Mouse (Mus musculus): ENCODE measurements around the gene Fbxo17. TPM values are rescaled to one million over a fixed set of nuclear protein-coding genes. Genes with fewer than 3 reads are reported as not detected.
"Not testable (repeated sequence)": the region's sequence is repeated elsewhere in the genome, so short reads cannot be mapped to it uniquely, and the experiment has no call there.

The Fbxo17 gene
- total RNA-seq (2012; rRNA removed) = 5.9 and 6.6 TPM in 2 replicates

DNA sequence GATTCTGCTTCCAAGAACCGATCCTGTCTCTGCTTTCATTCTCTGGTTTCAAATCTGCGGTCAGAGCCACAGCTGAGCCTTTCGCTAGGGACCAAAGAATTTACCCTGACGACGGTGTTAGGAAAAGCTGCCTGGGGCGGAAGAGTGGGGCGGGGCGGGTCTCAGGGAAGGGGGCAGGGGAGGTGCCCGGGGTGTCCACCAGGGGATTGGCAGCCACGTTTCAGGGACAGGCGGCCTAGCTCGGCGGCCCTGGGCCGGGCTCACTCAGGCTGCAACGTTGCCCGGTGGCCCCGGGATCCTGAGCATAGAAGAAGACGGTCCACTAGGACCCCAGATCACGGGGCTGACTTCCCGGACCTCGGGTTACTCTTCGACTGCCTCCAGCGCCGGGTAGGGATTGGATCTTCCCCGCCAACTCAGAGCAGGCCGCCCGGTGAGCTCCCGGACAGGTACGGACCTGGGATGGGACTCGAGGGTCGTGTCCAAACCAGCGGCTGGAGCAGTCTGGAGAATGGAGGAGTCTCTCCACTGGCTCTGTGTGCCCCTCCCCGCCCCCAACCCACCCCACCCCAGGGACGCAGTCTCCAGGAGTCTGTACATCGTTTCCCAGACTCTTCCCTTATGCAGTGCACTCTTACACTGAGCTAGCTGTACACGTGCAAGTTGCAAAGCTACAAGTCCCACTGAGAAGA lies at the start of gene Fbxo17:
TSS of gene Fbxo17 (plus strand) at position 215 of the 692 bp plus-strand sequence.
- in situ Hi-C loops (cut with MboI; ENCODE audit: low sequenced_read_pairs in 2 of 2, unreplicated experiment in 2 of 2) = loop anchor here in 1 of 2 experiments (5.0 kb wide), 1 partner anchor 99 kb away; no protein-coding TSS in a partner anchor
- H3K9me3 ChIP-seq (ENCODE audit: control insufficient read depth, insufficient read depth, low read depth, low read length) = no peaks in the 10 kb centered on the region
- peak within 1 kb of the TSS; percentile 82 for H3K9ac ChIP-seq (ENCODE audit: insufficient read depth, low read depth, low read length, poor library complexity, severe bottlenecking)
- TF ChIP-seq CHD2 (IDR thresholded peaks at IDR 0.05; ENCODE audit: low read depth, low read length) (no peak), ZC3H11A (IDR thresholded peaks at IDR 0.05; ENCODE audit: borderline replicate concordance, low read depth, low read length) (no peak), ZNF384 (IDR thresholded peaks at IDR 0.05; ENCODE audit: low read depth, low read length) (no peak), MAFK (IDR thresholded peaks at IDR 0.05; ENCODE audit: insufficient read depth, low read depth, low read length) (no peak), HCFC1 (IDR thresholded peaks at IDR 0.05; ENCODE audit: borderline replicate concordance, insufficient read depth, low read length) (no peak)
- H3K36me3 ChIP-seq (ENCODE audit: control insufficient read depth, insufficient read depth, low read length, poor library complexity, severe bottlenecking) = no peaks in the 10 kb centered on the region
- peak within 1 kb of the TSS; percentile 55 to 82 for H3K4me3 ChIP-seq (ENCODE audit: insufficient read depth in 1 of 2, low read depth in 1 of 2, low read length in 2 of 2, poor library complexity in 1 of 2, severe bottlenecking in 1 of 2)
- peak within 1 kb of the TSS; percentile 42; the same call in 1 of the 2 replicates for H3K27ac ChIP-seq (ENCODE audit: insufficient read depth, low read depth, low read length, poor library complexity, severe bottlenecking)
- no peak for DNase-seq (ENCODE audit: low read depth, low spot score)
- peaks cover 2 to 17% of the 10 kb centered on the region in 2 experiments; a peak in 3 of 4 replicates for H3K4me1 ChIP-seq (ENCODE audit: control insufficient read depth in 2 of 2, insufficient read depth in 2 of 2, low read length in 2 of 2, poor library complexity in 1 of 2)

DNA sequence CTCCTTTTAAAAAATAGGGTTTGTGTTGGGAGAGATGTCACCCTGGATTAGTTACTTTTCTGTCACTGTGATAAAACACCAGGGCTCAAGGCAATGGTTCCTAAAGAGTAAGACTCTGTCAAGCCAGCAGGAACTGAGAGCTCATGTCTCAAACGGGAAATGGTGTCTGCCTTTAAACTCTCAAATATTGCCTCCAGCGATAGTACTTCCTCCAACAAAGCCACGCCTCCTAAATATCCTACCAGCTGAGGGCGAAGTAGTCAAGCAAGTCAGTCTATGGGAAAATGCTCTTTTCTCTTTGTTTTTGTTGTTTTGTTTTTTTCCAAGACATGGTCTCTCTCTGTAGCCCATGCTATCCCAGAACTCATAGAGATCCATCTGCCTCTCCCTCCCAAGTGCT lies 45.4 kb upstream of the Fbxo17 start:
- no peak for DNase-seq (ENCODE audit: low read depth, low spot score)
- in situ Hi-C loops (cut with MboI; ENCODE audit: low sequenced_read_pairs in 2 of 2, unreplicated experiment in 2 of 2) = no loop called here
- Histone ChIP-seq H3K27ac (ENCODE audit: insufficient read depth, low read depth, low read length, poor library complexity, severe bottlenecking) (no peak overlapping the region), H3K36me3 (ENCODE audit: control insufficient read depth, insufficient read depth, low read length, poor library complexity, severe bottlenecking) (no peaks in the 10 kb centered on the region), H3K9me3 (ENCODE audit: control insufficient read depth, insufficient read depth, low read depth, low read length) (no peaks in the 10 kb centered on the region), H3K4me3 (ENCODE audit: insufficient read depth in 1 of 2, low read depth in 1 of 2, low read length in 2 of 2, poor library complexity in 1 of 2, severe bottlenecking in 1 of 2) (no peak overlapping the region), H3K4me1 (ENCODE audit: control insufficient read depth in 2 of 2, insufficient read depth in 2 of 2, low read length in 2 of 2, poor library complexity in 1 of 2) (peaks cover 0 to 12% of the 10 kb centered on the region in 2 experiments; a peak in 3 of 4 replicates), H3K9ac (ENCODE audit: insufficient read depth, low read depth, low read length, poor library complexity, severe bottlenecking) (no peak overlapping the region)
- TF ChIP-seq CHD2 (IDR thresholded peaks at IDR 0.05; ENCODE audit: low read depth, low read length) (no peak), MAFK (IDR thresholded peaks at IDR 0.05; ENCODE audit: insufficient read depth, low read depth, low read length) (no peak), ZC3H11A (IDR thresholded peaks at IDR 0.05; ENCODE audit: borderline replicate concordance, low read depth, low read length) (no peak), HCFC1 (IDR thresholded peaks at IDR 0.05; ENCODE audit: borderline replicate concordance, insufficient read depth, low read length) (no peak), ZNF384 (IDR thresholded peaks at IDR 0.05; ENCODE audit: low read depth, low read length) (no peak)

DNA sequence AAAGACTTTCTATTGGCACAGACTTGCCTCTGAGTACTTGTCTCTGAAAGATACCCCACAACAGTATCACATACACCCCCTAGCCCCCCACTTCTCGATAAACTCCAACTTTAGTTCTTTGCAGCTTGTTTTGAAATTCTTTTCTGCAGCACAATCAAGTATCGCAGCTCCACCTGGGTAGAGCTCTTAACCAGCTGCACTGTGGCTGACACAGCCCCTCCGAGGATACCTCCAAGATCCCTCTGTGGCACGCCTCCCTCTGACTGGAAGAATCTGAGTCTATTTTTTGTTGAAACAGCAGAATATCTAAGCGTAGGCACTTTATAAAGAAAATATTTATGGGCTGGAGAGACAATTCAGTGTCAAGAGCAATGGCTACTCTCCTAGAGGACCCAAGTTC lies 44.3 kb upstream of the Fbxo17 start:
- Histone ChIP-seq H3K27ac (ENCODE audit: insufficient read depth, low read depth, low read length, poor library complexity, severe bottlenecking) (no peak overlapping the region), H3K9me3 (ENCODE audit: control insufficient read depth, insufficient read depth, low read depth, low read length) (no peaks in the 10 kb centered on the region), H3K4me3 (ENCODE audit: insufficient read depth in 1 of 2, low read depth in 1 of 2, low read length in 2 of 2, poor library complexity in 1 of 2, severe bottlenecking in 1 of 2) (no peak overlapping the region), H3K9ac (ENCODE audit: insufficient read depth, low read depth, low read length, poor library complexity, severe bottlenecking) (no peak overlapping the region), H3K4me1 (ENCODE audit: control insufficient read depth in 2 of 2, insufficient read depth in 2 of 2, low read length in 2 of 2, poor library complexity in 1 of 2) (peaks cover 4 to 16% of the 10 kb centered on the region in 2 experiments), H3K36me3 (ENCODE audit: control insufficient read depth, insufficient read depth, low read length, poor library complexity, severe bottlenecking) (no peaks in the 10 kb centered on the region)
- no peak for DNase-seq (ENCODE audit: low read depth, low spot score)
- TF ChIP-seq MAFK (IDR thresholded peaks at IDR 0.05; ENCODE audit: insufficient read depth, low read depth, low read length) (no peak), ZC3H11A (IDR thresholded peaks at IDR 0.05; ENCODE audit: borderline replicate concordance, low read depth, low read length) (no peak), HCFC1 (IDR thresholded peaks at IDR 0.05; ENCODE audit: borderline replicate concordance, insufficient read depth, low read length) (no peak), CHD2 (IDR thresholded peaks at IDR 0.05; ENCODE audit: low read depth, low read length) (no peak), ZNF384 (IDR thresholded peaks at IDR 0.05; ENCODE audit: low read depth, low read length) (no peak)
- in situ Hi-C loops (cut with MboI; ENCODE audit: low sequenced_read_pairs in 2 of 2, unreplicated experiment in 2 of 2) = no loop called here

DNA sequence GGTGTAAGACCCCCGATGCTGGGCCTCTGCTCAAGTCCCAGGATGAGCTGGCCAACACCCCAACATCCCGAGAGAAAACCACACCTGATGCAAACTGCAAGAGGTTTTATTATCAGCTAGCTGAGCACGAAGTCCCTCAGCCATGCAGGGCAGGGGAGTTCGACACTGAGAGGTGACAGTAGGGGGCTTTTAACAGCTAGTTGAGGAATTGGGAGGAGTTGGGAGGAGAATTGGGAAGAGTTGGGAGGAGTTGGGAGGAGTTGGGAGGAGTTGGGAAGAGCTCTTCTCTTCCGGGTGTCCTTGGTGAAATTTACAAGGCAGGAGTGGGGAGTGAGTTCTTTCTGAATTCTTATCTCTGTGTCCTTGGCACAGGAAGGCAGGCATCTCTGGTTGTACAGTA lies 43.8 kb upstream of the Fbxo17 start:
- H3K9me3 ChIP-seq (ENCODE audit: control insufficient read depth, insufficient read depth, low read depth, low read length); in situ Hi-C loops (cut with MboI; ENCODE audit: low sequenced_read_pairs in 2 of 2, unreplicated experiment in 2 of 2); H3K4me3 ChIP-seq (ENCODE audit: insufficient read depth in 1 of 2, low read depth in 1 of 2, low read length in 2 of 2, poor library complexity in 1 of 2, severe bottlenecking in 1 of 2); H3K27ac ChIP-seq (ENCODE audit: insufficient read depth, low read depth, low read length, poor library complexity, severe bottlenecking); DNase-seq (ENCODE audit: low read depth, low spot score); H3K9ac ChIP-seq (ENCODE audit: insufficient read depth, low read depth, low read length, poor library complexity, severe bottlenecking); H3K36me3 ChIP-seq (ENCODE audit: control insufficient read depth, insufficient read depth, low read length, poor library complexity, severe bottlenecking): not testable (repeated sequence)
- peaks cover 4 to 17% of the 10 kb centered on the region in 2 experiments for H3K4me1 ChIP-seq (ENCODE audit: control insufficient read depth in 2 of 2, insufficient read depth in 2 of 2, low read length in 2 of 2, poor library complexity in 1 of 2)

Data from ES-E14 (cell line).